Mouse (Mus musculus) G1E (cell line): ENCODE results near the gene Nek4.

Experiments used
- CTCF ChIP-seq: IDR thresholded peaks from 2 replicates; pipeline ENCODE4 v1.5.1; 2012; ENCODE audit warnings: low read depth, low read length, inconsistent platforms, mixed read lengths
- GATA1 ChIP-seq: IDR thresholded peaks from 2 replicates; pipeline ENCODE4 v1.6.1; 2012; ENCODE audit warnings: borderline replicate concordance, low read length, inconsistent platforms, mixed read lengths
- GATA2 ChIP-seq: IDR thresholded peaks from 2 replicates; pipeline ENCODE4 v1.6.1; 2012; ENCODE audit warnings: low read depth, low read length, inconsistent platforms, borderline replicate concordance
- POLR2AphosphoS5 ChIP-seq: IDR thresholded peaks from 2 replicates; pipeline ENCODE4 v1.6.1; 2012; ENCODE audit warnings: low read depth, low read length, inconsistent platforms; ENCODE audit not compliant: insufficient replicate concordance
- TAL1 ChIP-seq: conservative IDR thresholded peaks from 2 replicates; pipeline ENCODE4 v1.6.1; 2012; ENCODE audit warnings: low read depth, low read length, inconsistent platforms, mixed read lengths

DNA sequence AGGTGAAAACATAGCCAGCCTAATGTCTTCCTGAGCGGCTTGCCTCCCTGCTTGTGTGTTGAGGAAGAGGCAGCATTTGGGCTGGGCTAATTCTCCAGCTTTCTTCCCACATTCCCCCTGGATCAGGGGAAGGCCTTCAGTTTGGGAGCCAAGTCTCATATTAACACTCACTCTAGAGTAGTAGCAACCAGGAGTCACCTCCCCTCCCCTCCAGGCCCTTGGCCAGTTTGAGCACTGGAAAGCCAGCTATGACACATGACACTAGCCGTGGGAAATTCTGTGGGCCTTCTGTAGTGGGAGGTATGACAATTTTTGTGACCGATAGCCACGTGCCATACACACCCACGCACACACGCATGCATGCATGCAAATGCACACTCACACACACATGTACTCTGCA, 45.2 kb upstream of the Nek4 start:
- TF ChIP-seq CTCF = no peak
- no peak for TF ChIP-seq GATA1
- no peak for TF ChIP-seq GATA2
- TF ChIP-seq TAL1 = no peak
- TF ChIP-seq POLR2AphosphoS5 = no peak
